Mouse (Mus musculus) kidney, embryonic 14.5 days (tissue): ENCODE results near the gene Cnksr2. TPM values are rescaled to one million over a fixed set of nuclear protein-coding genes. Genes with fewer than 3 reads are reported as not detected.

Experiments
- ATAC-seq: fragments of 200-750 bp; cut with Nextera tagmentation; 2 replicates; pipeline ENCODE4 v1.8.0; 2017; ENCODE audit warnings: moderate number of reproducible peaks, mild to moderate bottlenecking, moderate TSS enrichment, moderate library complexity; ENCODE audit not compliant: low FRiP score, low TSS enrichment
- H3K27ac ChIP-seq: fragments of 300-500 bp; sonication (generic); 2 replicates; pipeline ENCODE4 v1.5.1; 2014; ENCODE audit warnings: low read depth, mild to moderate bottlenecking, low read length, moderate library complexity, mixed read lengths
- H3K27me3 ChIP-seq: fragments of 300-500 bp; sonication (generic); 2 replicates; pipeline ENCODE4 v1.6.1; 2014; ENCODE audit warnings: mild to moderate bottlenecking, low read length; ENCODE audit not compliant: control insufficient read depth, insufficient read depth
- H3K36me3 ChIP-seq: fragments of 300-500 bp; sonication (generic); 2 replicates; pipeline ENCODE4 v1.6.1; 2014; ENCODE audit warnings: low read length, mixed read lengths; ENCODE audit not compliant: control insufficient read depth, insufficient read depth
- H3K4me1 ChIP-seq: fragments of 300-500 bp; sonication (generic); 2 replicates; pipeline ENCODE4 v1.6.1; 2014; ENCODE audit warnings: low read length, mixed read lengths; ENCODE audit not compliant: control insufficient read depth, insufficient read depth
- H3K4me2 ChIP-seq: fragments of 300-500 bp; sonication (generic); replicated peaks from 2 replicates; pipeline ENCODE4 v1.6.1; 2014; ENCODE audit warnings: low read depth, mild to moderate bottlenecking, low read length
- H3K4me3 ChIP-seq: fragments of 300-500 bp; sonication (generic); 2 replicates; pipeline ENCODE4 v1.5.1; 2014; ENCODE audit warnings: mild to moderate bottlenecking, low read length
- H3K9ac ChIP-seq: fragments of 300-500 bp; sonication (generic); 2 replicates; pipeline ENCODE4 v1.6.1; 2014; ENCODE audit warnings: low read depth, mild to moderate bottlenecking, low read length, moderate library complexity
- H3K9me3 ChIP-seq: fragments of 300-500 bp; sonication (generic); 2 replicates; pipeline ENCODE4 v1.6.1; 2016; ENCODE audit warnings: low read length; ENCODE audit not compliant: control insufficient read depth
- WGBS: fragments of 180-500 bp; shearing (Covaris S2); extraction: QIAGEN DNeasy Blood & Tissue Kit; methylation state at CpG from one replicate; pipeline ENCODE4 v1.1.7; 2014; 5-methylcytosine and 5-hydroxymethylcytosine counted together
- polyA plus RNA-seq: library from polyadenylated mRNA; unstranded; fragments of >200 nt; fragmentation: Nextera tagmentation; extraction: Ambion mirVana; gene quantifications from 2 replicates; pipeline ENCODE4 v1.2.1, GENCODE M21; 2014

The Cnksr2 gene
- 1.4 and 2.3 TPM in 2 replicates for polyA plus RNA-seq

GRCm38 (mm10) chrX:158043057-158043843 is at the start of gene Cnksr2:
Cnksr2 (minus strand) TSS chrX:158043294.
- peak within 1 kb of the TSS; percentile 57 for H3K9ac ChIP-seq
- H3K27me3 ChIP-seq, result no peaks in the 10 kb centered on the region
- no peaks in the 10 kb centered on the region for H3K4me1 ChIP-seq
- ATAC-seq, result peak; percentile 86
- 28% methylated on average over 34 of the region's 99 CpGs for WGBS
- peak within 1 kb of the TSS; percentile 50 for H3K4me3 ChIP-seq
- H3K4me2 ChIP-seq, result peak within 1 kb of the TSS; percentile 59
- no peak within 1 kb of the TSS for H3K27ac ChIP-seq
- no peaks in the 10 kb centered on the region for H3K36me3 ChIP-seq
- no peaks in the 10 kb centered on the region for H3K9me3 ChIP-seq

- H3K4me2 ChIP-seq, result peak overlapping the region; percentile 59
- H3K4me3 ChIP-seq, result peak overlapping the region; percentile 50
- H3K36me3 ChIP-seq, result no peaks in the 10 kb centered on the region
- H3K9me3 ChIP-seq, result no peaks in the 10 kb centered on the region
- no peaks in the 10 kb centered on the region for H3K27me3 ChIP-seq
- H3K4me1 ChIP-seq, result no peaks in the 10 kb centered on the region
- ATAC-seq, result no peak; the same call in 1 of the 2 replicates
- 31% methylated on average over 13 of the region's 13 CpGs for WGBS
- H3K9ac ChIP-seq, result no peak overlapping the region
- H3K27ac ChIP-seq, result no peak overlapping the region
These were observed 698 bp upstream of the Cnksr2 start for GRCm38 (mm10) chrX:158043844-158044140.

GRCm38 (mm10) chrX:158042255-158043056 is 638 bp downstream of the Cnksr2 start:
- WGBS, result 38% methylated on average over 57 of the region's 62 CpGs
- Histone ChIP-seq H3K4me2 (peak overlapping the region; percentile 59), H3K27me3 (no peaks in the 10 kb centered on the region), H3K9me3 (no peaks in the 10 kb centered on the region), H3K4me1 (no peaks in the 10 kb centered on the region), H3K9ac (peak overlapping the region; percentile 57), H3K27ac (no peak overlapping the region), H3K36me3 (no peaks in the 10 kb centered on the region), H3K4me3 (peak overlapping the region; percentile 50)
- ATAC-seq, result peak; percentile 70

GRCm38 (mm10) chrX:158041703-158042102 is 1.4 kb downstream of the Cnksr2 start:
- ATAC-seq, result 0 out of 2 replicates have a peak, but pooled peaks have one; percentile 40
- Histone ChIP-seq H3K9ac (no peak overlapping the region), H3K36me3 (no peaks in the 10 kb centered on the region), H3K27me3 (no peaks in the 10 kb centered on the region), H3K4me1 (no peaks in the 10 kb centered on the region), H3K27ac (no peak overlapping the region), H3K4me2 (peak overlapping the region; percentile 59), H3K9me3 (no peaks in the 10 kb centered on the region), H3K4me3 (peak overlapping the region; percentile 50)
- 28% methylated on average over 7 of the region's 7 CpGs for WGBS

- no peak overlapping the region for H3K4me3 ChIP-seq
- H3K9ac ChIP-seq, result no peak overlapping the region
- no peak for ATAC-seq
- H3K27me3 ChIP-seq, result no peaks in the 10 kb centered on the region
- H3K27ac ChIP-seq, result no peak overlapping the region
- H3K4me2 ChIP-seq, result no peak overlapping the region
- no peaks in the 10 kb centered on the region for H3K4me1 ChIP-seq
- no peaks in the 10 kb centered on the region for H3K36me3 ChIP-seq
- no peaks in the 10 kb centered on the region for H3K9me3 ChIP-seq
These were observed 91.4 kb downstream of the Cnksr2 start for GRCm38 (mm10) chrX:157951698-157952097.

GRCm38 (mm10) chrX:157949256-157949655 is 93.8 kb downstream of the Cnksr2 start:
- 79% methylated on average over 1 of the region's 1 CpGs for WGBS
- Histone ChIP-seq H3K27me3 (no peaks in the 10 kb centered on the region), H3K4me2 (no peak overlapping the region), H3K4me3 (no peak overlapping the region), H3K9me3 (no peaks in the 10 kb centered on the region), H3K27ac (no peak overlapping the region), H3K4me1 (no peaks in the 10 kb centered on the region), H3K9ac (no peak overlapping the region), H3K36me3 (no peaks in the 10 kb centered on the region)
- ATAC-seq, result no peak

- Histone ChIP-seq H3K36me3 (no peaks in the 10 kb centered on the region), H3K9me3 (no peaks in the 10 kb centered on the region), H3K27ac (no peak overlapping the region), H3K4me3 (no peak overlapping the region), H3K27me3 (no peaks in the 10 kb centered on the region), H3K4me2 (no peak overlapping the region), H3K4me1 (no peaks in the 10 kb centered on the region), H3K9ac (no peak overlapping the region)
- no peak for ATAC-seq
- WGBS, result 88% methylated on average over 5 of the region's 5 CpGs
These were observed 98.0 kb downstream of the Cnksr2 start for GRCm38 (mm10) chrX:157945121-157945520.

- H3K4me2 ChIP-seq, result no peak overlapping the region
- ATAC-seq, result no peak
- H3K27ac ChIP-seq, result no peak overlapping the region
- H3K27me3 ChIP-seq, result no peaks in the 10 kb centered on the region
- no peaks in the 10 kb centered on the region for H3K9me3 ChIP-seq
- H3K36me3 ChIP-seq, result no peaks in the 10 kb centered on the region
- 90% methylated on average over 1 of the region's 1 CpGs for WGBS
- no peak overlapping the region for H3K9ac ChIP-seq
- no peaks in the 10 kb centered on the region for H3K4me1 ChIP-seq
- H3K4me3 ChIP-seq, result no peak overlapping the region
These were observed 106.5 kb downstream of the Cnksr2 start for GRCm38 (mm10) chrX:157936611-157937010.

- H3K4me3 ChIP-seq, result no peak overlapping the region
- no peaks in the 10 kb centered on the region for H3K9me3 ChIP-seq
- no peak overlapping the region for H3K4me2 ChIP-seq
- H3K27me3 ChIP-seq, result no peaks in the 10 kb centered on the region
- H3K27ac ChIP-seq, result no peak overlapping the region
- no peaks in the 10 kb centered on the region for H3K4me1 ChIP-seq
- 86% methylated on average over 3 of the region's 3 CpGs for WGBS
- no peak overlapping the region for H3K9ac ChIP-seq
- no peak for ATAC-seq
- no peaks in the 10 kb centered on the region for H3K36me3 ChIP-seq
These were observed 123.0 kb downstream of the Cnksr2 start for GRCm38 (mm10) chrX:157920093-157920492.
